Mouse (Mus musculus): ENCODE measurements at regions not wholly inside any gene's neighbourhood (a gene's known extent, or its start where the extent isn't known, plus 50 kb on each side); places are given as distances from the start of the nearest gene placed in this dataset.
A peak's percentile ranks its signal among the peaks of the same experiment; 100 is the strongest.

GRCm38 (mm10) chr3:79002173-79002848, 284.0 kb downstream of the Rapgef2 start:
- Histone ChIP-seq H3K9ac (ENCODE audit: low read length) (no peak overlapping the region), H3K27ac (replicated peaks; ENCODE audit: low read depth, low read length) (no peak overlapping the region), H3K4me3 (ENCODE audit: low read depth, low read length) (no peak overlapping the region), H3K4me2 (ENCODE audit: low read depth, severe bottlenecking) (no peak overlapping the region), H3K9me3 (ENCODE audit: control insufficient read depth, low read length) (no peaks in the 10 kb centered on the region), H3K4me1 (ENCODE audit: control insufficient read depth, insufficient read depth, low read length) (no peaks in the 10 kb centered on the region), H3K27me3 (ENCODE audit: control insufficient read depth, insufficient read depth, low read length) (no peaks in the 10 kb centered on the region), H3K36me3 (ENCODE audit: control insufficient read depth, insufficient read depth, low read length) (no peaks in the 10 kb centered on the region)
- ATAC-seq (ENCODE audit: insufficient number of reproducible peaks, low FRiP score, low TSS enrichment, low read depth), result no peak
- no peak for DNase-seq (ENCODE audit: low spot score)
- WGBS, result 80% methylated on average over 4 of the region's 4 CpGs

- Histone ChIP-seq H3K27ac (replicated peaks; ENCODE audit: low read depth, low read length) (no peak overlapping the region), H3K4me2 (ENCODE audit: low read depth, severe bottlenecking) (no peak overlapping the region), H3K4me1 (ENCODE audit: control insufficient read depth, insufficient read depth, low read length) (no peaks in the 10 kb centered on the region), H3K9ac (ENCODE audit: low read length) (no peak overlapping the region), H3K36me3 (ENCODE audit: control insufficient read depth, insufficient read depth, low read length) (no peaks in the 10 kb centered on the region), H3K4me3 (ENCODE audit: low read depth, low read length) (no peak overlapping the region), H3K27me3 (ENCODE audit: control insufficient read depth, insufficient read depth, low read length) (no peaks in the 10 kb centered on the region), H3K9me3 (ENCODE audit: control insufficient read depth, low read length) (no peaks in the 10 kb centered on the region)
- DNase-seq (ENCODE audit: low spot score) (no peak), ATAC-seq (ENCODE audit: insufficient number of reproducible peaks, low FRiP score, low TSS enrichment, low read depth) (no peak)
- 79% methylated on average over 4 of the region's 4 CpGs for WGBS
These were observed 284.6 kb downstream of the Rapgef2 start for GRCm38 (mm10) chr3:79001754-79002153.

GRCm38 (mm10) chr3:79000293-79000692, 286.0 kb downstream of the Rapgef2 start:
- Histone ChIP-seq H3K4me1 (ENCODE audit: control insufficient read depth, insufficient read depth, low read length) (no peaks in the 10 kb centered on the region), H3K36me3 (ENCODE audit: control insufficient read depth, insufficient read depth, low read length) (no peaks in the 10 kb centered on the region), H3K9ac (ENCODE audit: low read length) (no peak overlapping the region), H3K4me2 (ENCODE audit: low read depth, severe bottlenecking) (no peak overlapping the region), H3K4me3 (ENCODE audit: low read depth, low read length) (no peak overlapping the region), H3K9me3 (ENCODE audit: control insufficient read depth, low read length) (no peaks in the 10 kb centered on the region), H3K27ac (replicated peaks; ENCODE audit: low read depth, low read length) (no peak overlapping the region), H3K27me3 (ENCODE audit: control insufficient read depth, insufficient read depth, low read length) (no peaks in the 10 kb centered on the region)
- DNase-seq (ENCODE audit: low spot score) (no peak), ATAC-seq (ENCODE audit: insufficient number of reproducible peaks, low FRiP score, low TSS enrichment, low read depth) (no peak)
- 85% methylated on average over 2 of the region's 2 CpGs for WGBS

GRCm38 (mm10) chr3:78999803-79000202, 286.5 kb downstream of the Rapgef2 start:
- ATAC-seq (ENCODE audit: insufficient number of reproducible peaks, low FRiP score, low TSS enrichment, low read depth), result 0 out of 2 replicates have a peak, but pooled peaks have one; percentile 17
- no peak overlapping the region for H3K4me3 ChIP-seq (ENCODE audit: low read depth, low read length)
- no peak for DNase-seq (ENCODE audit: low spot score)
- H3K9me3 ChIP-seq (ENCODE audit: control insufficient read depth, low read length), result no peaks in the 10 kb centered on the region
- no peak overlapping the region for H3K9ac ChIP-seq (ENCODE audit: low read length)
- WGBS, result 77% methylated on average over 3 of the region's 3 CpGs
- H3K4me1 ChIP-seq (ENCODE audit: control insufficient read depth, insufficient read depth, low read length), result no peaks in the 10 kb centered on the region
- H3K36me3 ChIP-seq (ENCODE audit: control insufficient read depth, insufficient read depth, low read length), result no peaks in the 10 kb centered on the region
- no peaks in the 10 kb centered on the region for H3K27me3 ChIP-seq (ENCODE audit: control insufficient read depth, insufficient read depth, low read length)
- H3K27ac ChIP-seq (replicated peaks; ENCODE audit: low read depth, low read length), result no peak overlapping the region
- H3K4me2 ChIP-seq (ENCODE audit: low read depth, severe bottlenecking), result no peak overlapping the region

- H3K4me1 ChIP-seq (ENCODE audit: control insufficient read depth, insufficient read depth, low read length), result no peaks in the 10 kb centered on the region
- H3K9ac ChIP-seq (ENCODE audit: low read length), result no peak overlapping the region
- no peaks in the 10 kb centered on the region for H3K9me3 ChIP-seq (ENCODE audit: control insufficient read depth, low read length)
- no peak overlapping the region for H3K4me3 ChIP-seq (ENCODE audit: low read depth, low read length)
- ATAC-seq (ENCODE audit: insufficient number of reproducible peaks, low FRiP score, low TSS enrichment, low read depth), result no peak
- H3K27me3 ChIP-seq (ENCODE audit: control insufficient read depth, insufficient read depth, low read length), result no peaks in the 10 kb centered on the region
- H3K27ac ChIP-seq (replicated peaks; ENCODE audit: low read depth, low read length), result no peak overlapping the region
- H3K36me3 ChIP-seq (ENCODE audit: control insufficient read depth, insufficient read depth, low read length), result no peaks in the 10 kb centered on the region
- no peak overlapping the region for H3K4me2 ChIP-seq (ENCODE audit: low read depth, severe bottlenecking)
- WGBS, result 85% methylated on average over 2 of the region's 2 CpGs
- DNase-seq (ENCODE audit: low spot score), result no peak
These were observed 298.2 kb downstream of the Rapgef2 start for GRCm38 (mm10) chr3:78988120-78988519.

GRCm38 (mm10) chr3:78986726-78987125, 299.6 kb downstream of the Rapgef2 start:
- no peak overlapping the region for H3K9ac ChIP-seq (ENCODE audit: low read length)
- no peak overlapping the region for H3K4me3 ChIP-seq (ENCODE audit: low read depth, low read length)
- no peaks in the 10 kb centered on the region for H3K36me3 ChIP-seq (ENCODE audit: control insufficient read depth, insufficient read depth, low read length)
- no peak for ATAC-seq (ENCODE audit: insufficient number of reproducible peaks, low FRiP score, low TSS enrichment, low read depth)
- no peak overlapping the region for H3K27ac ChIP-seq (replicated peaks; ENCODE audit: low read depth, low read length)
- no peaks in the 10 kb centered on the region for H3K9me3 ChIP-seq (ENCODE audit: control insufficient read depth, low read length)
- WGBS, result 77% methylated on average over 6 of the region's 7 CpGs
- no peaks in the 10 kb centered on the region for H3K4me1 ChIP-seq (ENCODE audit: control insufficient read depth, insufficient read depth, low read length)
- DNase-seq (ENCODE audit: low spot score), result no peak
- no peak overlapping the region for H3K4me2 ChIP-seq (ENCODE audit: low read depth, severe bottlenecking)
- H3K27me3 ChIP-seq (ENCODE audit: control insufficient read depth, insufficient read depth, low read length), result no peaks in the 10 kb centered on the region

GRCm38 (mm10) chr3:78981057-78981456, 305.3 kb downstream of the Rapgef2 start:
- H3K4me2 ChIP-seq (ENCODE audit: low read depth, severe bottlenecking), result no peak overlapping the region
- ATAC-seq (ENCODE audit: insufficient number of reproducible peaks, low FRiP score, low TSS enrichment, low read depth), result no peak
- H3K36me3 ChIP-seq (ENCODE audit: control insufficient read depth, insufficient read depth, low read length), result no peaks in the 10 kb centered on the region
- no peaks in the 10 kb centered on the region for H3K27me3 ChIP-seq (ENCODE audit: control insufficient read depth, insufficient read depth, low read length)
- 85% methylated on average over 3 of the region's 3 CpGs for WGBS
- no peak overlapping the region for H3K27ac ChIP-seq (replicated peaks; ENCODE audit: low read depth, low read length)
- no peak overlapping the region for H3K9ac ChIP-seq (ENCODE audit: low read length)
- no peaks in the 10 kb centered on the region for H3K9me3 ChIP-seq (ENCODE audit: control insufficient read depth, low read length)
- DNase-seq (ENCODE audit: low spot score), result no peak
- no peaks in the 10 kb centered on the region for H3K4me1 ChIP-seq (ENCODE audit: control insufficient read depth, insufficient read depth, low read length)
- H3K4me3 ChIP-seq (ENCODE audit: low read depth, low read length), result no peak overlapping the region

- Histone ChIP-seq H3K4me2 (ENCODE audit: low read depth, severe bottlenecking) (no peak overlapping the region), H3K4me1 (ENCODE audit: control insufficient read depth, insufficient read depth, low read length) (no peaks in the 10 kb centered on the region), H3K4me3 (ENCODE audit: low read depth, low read length) (no peak overlapping the region), H3K27me3 (ENCODE audit: control insufficient read depth, insufficient read depth, low read length) (no peaks in the 10 kb centered on the region), H3K36me3 (ENCODE audit: control insufficient read depth, insufficient read depth, low read length) (no peaks in the 10 kb centered on the region), H3K27ac (replicated peaks; ENCODE audit: low read depth, low read length) (no peak overlapping the region), H3K9me3 (ENCODE audit: control insufficient read depth, low read length) (no peaks in the 10 kb centered on the region), H3K9ac (ENCODE audit: low read length) (no peak overlapping the region)
- ATAC-seq (ENCODE audit: insufficient number of reproducible peaks, low FRiP score, low TSS enrichment, low read depth) (no peak), DNase-seq (ENCODE audit: low spot score) (no peak)
- WGBS, result 82% methylated on average over 4 of the region's 4 CpGs
These were observed 307.5 kb downstream of the Rapgef2 start for GRCm38 (mm10) chr3:78978781-78979180.
